Mouse (Mus musculus): Measurements from ENCODE around the gene Hypk.

- TF ChIP-seq CTCF (IDR thresholded peaks at IDR 0.05; ENCODE audit: low read depth, low read length), result no peak
- no peak for TF ChIP-seq POLR2A (IDR thresholded peaks at IDR 0.05; ENCODE audit: extremely low read depth, insufficient read depth, low read length)
Observed at GRCm38 (mm10) chr2:121443068-121443349, 10.1 kb upstream of the Hypk start.
